Mouse (Mus musculus): ENCODE results near the gene Spsb4. TPM values are rescaled to one million over a fixed set of nuclear protein-coding genes. Genes with fewer than 3 reads are reported as not detected.
A peak's percentile ranks its signal among the peaks of the same experiment; 100 is the strongest.
"Not testable (repeated sequence)": the region's sequence is repeated elsewhere in the genome, so short reads cannot be mapped to it uniquely, and the experiment has no call there.

Spsb4 gene
- polyA plus RNA-seq, 2 experiments from 2014 or later: not detected

DNA sequence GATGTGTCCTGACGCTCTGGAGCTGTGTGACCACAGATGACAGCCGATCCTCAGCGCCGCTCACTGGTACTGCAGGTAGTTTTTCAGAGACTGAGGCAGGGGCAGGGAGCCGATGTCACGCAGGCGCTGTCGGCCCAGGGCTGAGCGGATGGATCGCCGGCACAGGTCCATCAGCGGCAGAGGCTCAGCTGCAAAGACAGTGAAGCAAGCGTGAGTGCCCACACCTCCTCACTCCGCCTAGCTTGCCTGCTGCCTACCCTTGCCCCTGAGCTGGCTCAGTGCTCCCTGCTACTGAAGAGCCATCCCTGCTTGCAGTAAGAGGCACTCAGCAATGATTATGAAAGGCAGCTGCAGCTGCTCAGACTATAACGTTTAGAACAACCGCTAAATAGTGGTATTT is 74.1 kb downstream of the Spsb4 start:
- ATAC-seq: no peak

DNA sequence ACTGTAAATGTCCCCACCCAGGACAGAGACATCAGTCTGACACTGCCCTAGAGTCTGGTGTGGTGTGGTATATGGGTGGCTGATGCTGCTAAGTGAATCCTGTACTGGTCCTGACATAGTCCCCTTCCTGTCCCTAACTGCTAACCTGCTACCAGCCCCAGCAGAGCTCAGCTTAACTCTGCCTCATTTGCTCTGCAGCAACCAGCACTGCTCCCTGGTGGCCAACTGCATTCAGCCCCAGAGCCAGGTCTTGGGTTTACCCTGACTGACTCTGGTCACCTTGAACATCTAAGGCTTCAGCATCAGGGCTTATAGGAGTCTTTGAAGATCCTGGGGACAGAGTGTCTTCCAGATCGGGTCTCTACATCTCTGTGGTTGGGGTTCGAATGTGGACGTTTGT is 75.7 kb downstream of the Spsb4 start:
- peak; percentile 93 for ATAC-seq

DNA sequence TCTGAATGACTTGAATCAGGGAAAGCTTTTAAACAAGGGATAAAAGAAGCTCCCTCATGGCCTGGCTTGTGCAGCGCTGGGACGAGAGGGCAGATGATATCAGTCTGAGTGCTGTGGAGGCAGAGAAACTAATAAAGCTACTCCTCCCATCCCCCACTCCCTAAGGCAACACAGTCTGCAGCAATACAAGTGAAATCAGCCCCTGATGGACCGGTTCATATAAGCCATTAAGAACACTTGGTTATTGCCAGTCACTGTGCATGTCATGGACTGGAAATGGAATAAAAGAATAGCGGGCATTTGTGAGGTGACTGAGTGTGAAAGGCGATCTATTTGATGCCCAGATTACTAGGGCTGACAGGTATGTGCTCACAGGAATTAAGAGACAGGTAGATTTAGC is 79.8 kb downstream of the Spsb4 start:
- ATAC-seq: no peak

- not testable (repeated sequence) for ATAC-seq
Measured at GRCm38 (mm10) chr9:96936427-96936826, 82.2 kb downstream of the Spsb4 start.

GRCm38 (mm10) chr9:96935556-96936300 is 82.9 kb downstream of the Spsb4 start:
- ATAC-seq: peak; percentile 96

DNA sequence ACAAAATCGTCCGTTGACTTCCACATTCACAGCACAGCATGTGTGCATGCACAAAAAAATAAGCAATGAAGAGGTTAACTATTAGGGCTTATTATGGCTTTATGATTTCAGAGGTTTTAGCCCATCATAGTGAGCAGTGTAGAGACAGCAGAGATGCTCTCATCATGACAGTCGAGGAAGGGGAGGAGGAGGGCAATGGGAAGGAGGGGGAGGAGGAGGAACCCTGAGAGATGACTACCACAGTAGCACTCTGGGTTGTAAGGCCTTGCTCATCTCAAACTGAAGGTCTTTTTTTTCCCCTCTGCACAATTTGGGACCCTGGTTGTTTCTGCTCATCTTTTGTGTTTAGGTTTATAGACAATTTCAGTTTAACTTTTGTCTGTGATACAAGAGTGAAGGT is 83.8 kb downstream of the Spsb4 start:
- no peak for ATAC-seq

GRCm38 (mm10) chr9:96932751-96933150 is 85.9 kb downstream of the Spsb4 start:
- ATAC-seq: no peak

GRCm38 (mm10) chr9:96923577-96924316 is 94.9 kb downstream of the Spsb4 start:
- ATAC-seq: no peak

DNA sequence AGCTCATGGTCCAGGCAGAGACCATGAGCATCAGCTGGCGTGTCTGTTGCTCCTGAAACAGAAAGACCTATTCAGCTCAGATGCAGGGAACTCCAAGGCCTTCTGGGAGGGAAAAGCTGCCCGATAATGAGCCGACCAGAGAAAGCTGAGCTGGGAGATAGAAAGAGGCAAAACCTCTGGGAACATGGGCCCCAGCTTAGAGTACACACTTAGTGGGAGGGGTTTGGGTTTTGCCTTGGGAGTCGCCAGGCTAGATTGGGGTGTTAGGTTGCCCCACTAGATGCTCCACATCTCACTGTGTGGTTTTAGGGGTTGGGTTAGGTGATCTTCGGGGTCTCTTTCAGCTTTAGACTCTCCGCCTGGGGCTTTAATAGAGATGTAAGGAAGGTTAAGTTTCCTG is 95.5 kb downstream of the Spsb4 start:
- no peak for ATAC-seq

- peak; percentile 99 for ATAC-seq
Measured at GRCm38 (mm10) chr9:96916620-96917538, 101.8 kb downstream of the Spsb4 start.

- no peak for ATAC-seq
Measured at GRCm38 (mm10) chr9:96916076-96916475, 102.6 kb downstream of the Spsb4 start.

GRCm38 (mm10) chr9:96914851-96915250 is 103.8 kb downstream of the Spsb4 start:
- no peak for ATAC-seq

- ATAC-seq: no peak
Measured at GRCm38 (mm10) chr9:96914005-96914404, 104.6 kb downstream of the Spsb4 start.

- no peak for ATAC-seq
Measured at GRCm38 (mm10) chr9:96909503-96909902, 109.1 kb downstream of the Spsb4 start.

DNA sequence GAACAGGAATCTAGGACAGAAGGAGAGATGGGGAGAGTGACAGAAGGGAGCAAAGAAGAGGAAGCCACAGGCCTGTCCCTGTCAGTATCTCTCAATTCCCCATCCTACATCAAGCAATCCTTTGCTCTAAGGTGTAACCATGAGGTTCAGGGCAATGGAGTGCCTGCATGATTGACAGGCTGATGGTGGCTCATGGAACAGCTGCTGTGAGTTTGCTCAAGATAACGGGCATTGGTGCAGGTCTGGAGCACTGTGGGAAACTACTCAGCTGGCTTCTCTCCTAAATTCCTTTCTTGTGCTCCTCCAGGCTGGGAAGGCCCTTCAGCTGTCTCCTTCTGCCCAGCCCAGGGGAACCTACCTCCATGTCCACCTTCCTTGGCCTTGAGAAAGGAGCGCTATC is 109.9 kb downstream of the Spsb4 start:
- no peak for ATAC-seq

DNA sequence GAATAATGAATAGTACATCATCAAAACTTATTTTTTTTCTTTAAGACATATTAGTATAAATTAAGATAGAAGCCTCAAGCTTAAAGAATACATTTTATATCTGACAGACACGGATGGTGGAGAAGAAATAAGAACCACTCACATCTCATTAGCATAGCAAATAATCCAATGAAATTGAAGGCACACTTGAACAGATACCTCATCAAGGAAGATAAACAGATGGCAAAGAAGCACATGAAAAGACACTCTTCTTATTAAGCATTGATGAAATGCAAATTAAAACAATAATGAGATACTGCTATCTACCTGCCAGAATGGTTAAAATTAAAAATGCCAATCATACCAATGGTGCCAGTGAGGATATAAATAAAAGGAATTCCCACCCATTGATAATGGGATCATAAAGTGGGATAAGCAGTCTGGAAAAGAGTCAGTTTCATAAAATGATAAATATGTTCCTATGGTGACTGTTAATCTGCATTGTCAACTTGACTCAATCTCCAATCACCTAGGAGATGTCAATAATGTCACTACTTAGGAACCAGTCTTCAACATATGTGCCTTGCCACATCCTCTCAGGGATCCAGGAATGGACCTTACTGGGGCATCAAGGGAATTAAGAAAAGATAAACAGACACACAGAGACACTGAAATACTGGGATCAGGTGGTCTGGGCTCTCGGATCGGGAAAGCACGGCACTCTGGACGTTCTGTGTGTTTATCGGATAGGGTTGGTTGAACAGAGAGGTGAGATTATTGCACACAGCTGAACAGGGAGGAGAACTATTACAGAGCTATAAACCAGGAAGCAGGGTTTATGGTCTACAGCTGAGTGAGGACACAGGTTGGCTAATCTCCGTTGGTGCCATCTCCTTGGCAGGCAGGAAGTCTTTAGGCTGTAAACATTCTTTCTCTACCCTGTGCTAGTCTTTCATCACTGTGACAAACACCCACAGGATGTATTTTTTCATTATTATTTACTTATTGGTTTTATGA is 114.0 kb downstream of the Spsb4 start:
- no peak for ATAC-seq

GRCm38 (mm10) chr9:96899717-96900116 is 118.9 kb downstream of the Spsb4 start:
- no peak for ATAC-seq

- ATAC-seq: no peak
Measured at GRCm38 (mm10) chr9:96899004-96899403, 119.6 kb downstream of the Spsb4 start.

DNA sequence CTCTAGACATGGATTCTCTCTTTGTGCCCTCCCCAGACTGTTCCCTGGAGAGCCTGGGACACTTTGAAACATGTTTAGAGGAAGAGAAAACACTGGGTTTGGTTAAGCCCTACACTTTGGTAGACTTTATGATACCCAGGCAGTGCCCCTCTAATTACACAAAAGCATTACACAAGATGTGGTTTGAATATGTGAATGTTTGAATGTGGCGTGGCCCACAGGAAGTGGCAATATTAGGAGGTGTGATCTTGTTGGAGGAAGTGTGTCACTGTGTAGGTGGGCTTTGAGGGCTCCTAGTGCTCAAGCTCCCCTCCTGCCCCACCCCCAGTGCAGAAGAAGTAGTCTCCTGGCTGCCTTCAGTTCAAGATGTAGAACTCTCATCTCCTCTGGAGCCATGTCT is 122.0 kb downstream of the Spsb4 start:
- peak; percentile 49 for ATAC-seq

DNA sequence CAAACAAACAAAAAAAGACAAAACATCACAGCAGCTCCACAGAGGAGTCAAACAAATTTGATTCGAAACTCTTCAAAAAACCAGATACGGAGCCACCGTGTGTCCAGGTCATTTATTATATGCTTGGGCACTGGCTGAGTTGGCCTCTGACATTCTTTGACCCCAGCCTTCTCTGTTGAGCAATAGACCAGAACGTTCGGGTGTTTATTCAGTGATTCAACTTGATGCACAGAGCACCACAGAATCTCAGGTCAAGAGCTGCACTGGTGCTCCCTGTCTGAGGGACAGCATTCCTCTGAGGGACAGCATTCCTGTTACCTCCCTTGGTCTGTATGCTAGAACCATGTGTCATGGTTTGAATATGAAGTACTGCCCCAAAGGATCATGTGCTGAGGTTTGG is 125.1 kb downstream of the Spsb4 start:
- no peak for ATAC-seq

Measured in CD4-positive, CD25-positive, alpha-beta regulatory T cell, adult 4 months (primary cell).